15 mouse cellular contexts compared by ENCODE assay signal in genomic region chr9:111425952-111426351, GRCm38 (mm10). TPM values are rescaled to one million over a fixed set of nuclear protein-coding genes. Genes with fewer than 3 reads are reported as not detected.
"Had no signal": no experiment of that assay in that cellular context is flagged by ENCODE, and none has a peak within 500 bp of the region (broad histone marks: within the 10 kb centered on the region; RNA-seq: fewer than 3 reads in every experiment).

No protein-coding gene starts in this region.

- H3K4me2 ChIP-seq: limb, embryonic 15.5 days; liver, embryonic 12.5 days; lung, embryonic 14.5 days; neural tube, embryonic 12.5 days; stomach, embryonic 15.5 days had no signal

- H3K27ac ChIP-seq: limb, embryonic 15.5 days; liver, embryonic 12.5 days; midbrain, embryonic 10.5 days; neural tube, embryonic 12.5 days; stomach, embryonic 15.5 days had no signal

- H3K4me3 ChIP-seq: limb, embryonic 15.5 days; liver, embryonic 12.5 days; midbrain, embryonic 10.5 days; myocyte; neural tube, embryonic 12.5 days; stomach, embryonic 15.5 days had no signal

- H3K9me3 ChIP-seq: limb, embryonic 15.5 days; liver, embryonic 12.5 days; midbrain, embryonic 10.5 days; neural tube, embryonic 12.5 days; stomach, embryonic 15.5 days had no signal

- H3K36me3 ChIP-seq: limb, embryonic 15.5 days; liver, embryonic 12.5 days; midbrain, embryonic 10.5 days; neural tube, embryonic 12.5 days; stomach, embryonic 15.5 days had no signal

- DNase-seq: kidney, adult 18-20 months; kidney, postnatal 14 days; layer of hippocampus, postnatal 36 days; lung, embryonic 14.5 days; lung, postnatal 4 days; right cerebral cortex, postnatal 14 days; thymus, adult 2 months; thymus, postnatal 25 days had no signal

- H3K27me3 ChIP-seq: limb, embryonic 15.5 days; liver, embryonic 12.5 days; neural tube, embryonic 12.5 days; stomach, embryonic 15.5 days had no signal

- H3K4me1 ChIP-seq: limb, embryonic 15.5 days; liver, embryonic 12.5 days; stomach, embryonic 15.5 days had no signal

- H3K9ac ChIP-seq: limb, embryonic 15.5 days; liver, embryonic 12.5 days; lung, embryonic 14.5 days; neural tube, embryonic 12.5 days; stomach, embryonic 15.5 days had no signal

- ATAC-seq: liver, embryonic 12.5 days had no signal

RNA-seq across cellular contexts. Expression of gene Dclk3, which starts 12.9 kb away (rescaled TPM):
- total RNA-seq: megakaryocyte, adult 5-6 weeks had no signal
- polyA plus RNA-seq: lung, embryonic 14.5 days; myocyte had no signal
